Mouse (Mus musculus): ENCODE measurements around the gene Ceacam19.
A peak's percentile ranks its signal among the peaks of the same experiment; 100 is the strongest.

Ceacam19 gene

GRCm38 (mm10) chr7:19840936-19841335 is 46.8 kb downstream of the Ceacam19 start:
- DNase-seq (ENCODE audit: low spot score in 2 of 2): no peak

GRCm38 (mm10) chr7:19840371-19840770 is 47.4 kb downstream of the Ceacam19 start:
- no peak for DNase-seq (ENCODE audit: low spot score in 2 of 2)

- DNase-seq (ENCODE audit: low spot score in 2 of 2): no peak
These were observed 50.9 kb downstream of the Ceacam19 start for GRCm38 (mm10) chr7:19836843-19837242.

GRCm38 (mm10) chr7:19834055-19834454 is 53.7 kb downstream of the Ceacam19 start:
- DNase-seq (ENCODE audit: low spot score in 2 of 2): no peak

GRCm38 (mm10) chr7:19831837-19832236 is 55.9 kb downstream of the Ceacam19 start:
- DNase-seq (ENCODE audit: low spot score in 2 of 2): no peak

GRCm38 (mm10) chr7:19830682-19831156 is 57.0 kb downstream of the Ceacam19 start:
- peak; percentile 80 to 95 for DNase-seq (ENCODE audit: low spot score in 2 of 2)

GRCm38 (mm10) chr7:19829694-19830093 is 58.1 kb downstream of the Ceacam19 start:
- DNase-seq (ENCODE audit: low spot score in 2 of 2): no peak

GRCm38 (mm10) chr7:19826756-19827155 is 61.0 kb downstream of the Ceacam19 start:
- no peak for DNase-seq (ENCODE audit: low spot score in 2 of 2)

Data from urinary bladder, adult 18-20 months (tissue).